Mouse (Mus musculus) neural tube, postnatal 0 days (tissue): ENCODE results near the gene Mxra8. TPM values are rescaled to one million over a fixed set of nuclear protein-coding genes. Genes with fewer than 3 reads are reported as not detected.

Source experiments
- microRNA-seq: library from miRNA; unstranded; fragments of <30 nt; microRNA quantifications from one replicate; pipeline ENCODE4, GENCODE M21; 2016
- polyA plus RNA-seq: library from polyadenylated mRNA; unstranded; fragments of >200 nt; fragmentation: Nextera tagmentation; extraction: Ambion mirVana; gene quantifications from 2 replicates; pipeline ENCODE4 v1.2.1, GENCODE M21; 2015

Mxra8 gene
- polyA plus RNA-seq, result 42.9 and 43.1 TPM in 2 replicates

GRCm38 (mm10) chr4:155839483-155839910 is at the start of gene Mxra8:
Gene Mxra8 (plus strand): TSS chr4:155839680.

GRCm38 (mm10) chr4:155790021-155790489 is 49.4 kb upstream of the Mxra8 start, which contains the start of gene Ankrd65:
Gene Ankrd65 (plus strand): TSS chr4:155790439.

GRCm38 (mm10) chr4:155802741-155803339 is 36.6 kb upstream of the Mxra8 start, which contains the start of gene Mrpl20:
Gene Mrpl20 (plus strand): TSS chr4:155802878.

GRCm38 (mm10) chr4:155811929-155812664 is 27.4 kb upstream of the Mxra8 start, which contains the start of gene Ccnl2:
Gene Ccnl2 (plus strand): TSS chr4:155812489.

GRCm38 (mm10) chr4:155831205-155831766 is 8.2 kb upstream of the Mxra8 start, which contains the start of gene Aurkaip1:
Gene Aurkaip1 (plus strand): TSS chr4:155831272.

GRCm38 (mm10) chr4:155846871-155847578 is 7.5 kb downstream of the Mxra8 start, which contains the start of gene Dvl1:
Gene Dvl1 (plus strand): TSS chr4:155847402.

GRCm38 (mm10) chr4:155863001-155863400 is 23.5 kb downstream of the Mxra8 start, which contains the start of gene Tas1r3:
Gene Tas1r3 (minus strand): TSS chr4:155863362.

GRCm38 (mm10) chr4:155869317-155870033 is 30.0 kb downstream of the Mxra8 start, which contains the start of the genes Cptp and Ints11:
Gene Cptp (minus strand): TSS chr4:155869440.
Gene Ints11 (plus strand): TSS chr4:155869546.

GRCm38 (mm10) chr4:155891551-155892001 is 52.1 kb downstream of the Mxra8 start, which contains the start of the genes Pusl1 and Acap3:
Gene Pusl1 (minus strand): TSS chr4:155891781.
Gene Acap3 (plus strand): TSS chr4:155891822.

Small RNA genes lying within 50 kb of the gene (microRNA-seq; reads per million reads assigned to microRNA genes)
- gene Gm27743, result not detected

Other genes starting within 250 kb of the Mxra8 start
- gene Slc35e2, start 238.3 kb upstream of the Mxra8 start, polyA plus RNA-seq, result 11.4 and 12.9 TPM in 2 replicates
- 58.3 and 62.0 TPM in 2 replicates for gene Cdk11b, start 214.8 kb upstream of the Mxra8 start, polyA plus RNA-seq
- not detected in 2 replicates for gene Gm10563, start 194.3 kb upstream of the Mxra8 start, polyA plus RNA-seq
- 14.1 and 17.6 TPM in 2 replicates for gene Mmp23, start 186.3 kb upstream of the Mxra8 start, polyA plus RNA-seq
- gene Mib2, start 170.5 kb upstream of the Mxra8 start, polyA plus RNA-seq, result 47.2 and 56.0 TPM in 2 replicates
- 35.0 and 37.4 TPM in 2 replicates for gene Fndc10, start 145.3 kb upstream of the Mxra8 start, polyA plus RNA-seq
- gene Ssu72, start 134.9 kb upstream of the Mxra8 start, polyA plus RNA-seq, result 168 and 177 TPM in 2 replicates
- gene Tmem240, start 104.9 kb upstream of the Mxra8 start, polyA plus RNA-seq, result 44.7 and 52.1 TPM in 2 replicates
- 68.6 and 78.0 TPM in 2 replicates for gene Atad3a, start 78.6 kb upstream of the Mxra8 start, polyA plus RNA-seq
- gene Vwa1, start 65.0 kb upstream of the Mxra8 start, polyA plus RNA-seq, result 32.3 and 34.3 TPM in 2 replicates
- gene Tmem88b, start 53.8 kb upstream of the Mxra8 start, polyA plus RNA-seq, result 1.4 and 2.4 TPM in 2 replicates
- gene Ankrd65, start 49.2 kb upstream of the Mxra8 start, polyA plus RNA-seq, result not detected in 2 replicates
- gene Mrpl20, start 36.8 kb upstream of the Mxra8 start, polyA plus RNA-seq, result 309 and 322 TPM in 2 replicates
- gene Ccnl2, start 27.2 kb upstream of the Mxra8 start, polyA plus RNA-seq, result 81.5 and 90.5 TPM in 2 replicates
- gene Aurkaip1, start 8.4 kb upstream of the Mxra8 start, polyA plus RNA-seq, result 162 and 166 TPM in 2 replicates
- 30.4 and 32.0 TPM in 2 replicates for gene Dvl1, start 7.7 kb downstream of the Mxra8 start, polyA plus RNA-seq
- 0.21 and 0.23 TPM in 2 replicates for gene Tas1r3, start 23.7 kb downstream of the Mxra8 start, polyA plus RNA-seq
- 26.1 and 30.4 TPM in 2 replicates for gene Cptp, start 29.8 kb downstream of the Mxra8 start, polyA plus RNA-seq
- 45.7 and 52.0 TPM in 2 replicates for gene Ints11, start 29.9 kb downstream of the Mxra8 start, polyA plus RNA-seq
- gene Pusl1, start 52.1 kb downstream of the Mxra8 start, polyA plus RNA-seq, result 59.1 and 69.2 TPM in 2 replicates
- gene Acap3, start 52.1 kb downstream of the Mxra8 start, polyA plus RNA-seq, result 41.3 and 47.0 TPM in 2 replicates
- gene Ube2j2, start 104.2 kb downstream of the Mxra8 start, polyA plus RNA-seq, result 98.7 and 119 TPM in 2 replicates
- 25.2 and 29.4 TPM in 2 replicates for gene C1qtnf12, start 122.6 kb downstream of the Mxra8 start, polyA plus RNA-seq
- 30.0 and 31.9 TPM in 2 replicates for gene B3galt6, start 153.0 kb downstream of the Mxra8 start, polyA plus RNA-seq
- gene Sdf4, start 153.2 kb downstream of the Mxra8 start, polyA plus RNA-seq, result 119 and 121 TPM in 2 replicates
- 0.34 TPM in 1 of 2 replicates, not detected in the other for gene Tnfrsf4, start 174.2 kb downstream of the Mxra8 start, polyA plus RNA-seq
- 1.3 TPM in 2 replicates for gene Tnfrsf18, start 186.5 kb downstream of the Mxra8 start, polyA plus RNA-seq
- not detected in 2 replicates for gene Ttll10, start 219.7 kb downstream of the Mxra8 start, polyA plus RNA-seq